In the genomic region with DNA sequence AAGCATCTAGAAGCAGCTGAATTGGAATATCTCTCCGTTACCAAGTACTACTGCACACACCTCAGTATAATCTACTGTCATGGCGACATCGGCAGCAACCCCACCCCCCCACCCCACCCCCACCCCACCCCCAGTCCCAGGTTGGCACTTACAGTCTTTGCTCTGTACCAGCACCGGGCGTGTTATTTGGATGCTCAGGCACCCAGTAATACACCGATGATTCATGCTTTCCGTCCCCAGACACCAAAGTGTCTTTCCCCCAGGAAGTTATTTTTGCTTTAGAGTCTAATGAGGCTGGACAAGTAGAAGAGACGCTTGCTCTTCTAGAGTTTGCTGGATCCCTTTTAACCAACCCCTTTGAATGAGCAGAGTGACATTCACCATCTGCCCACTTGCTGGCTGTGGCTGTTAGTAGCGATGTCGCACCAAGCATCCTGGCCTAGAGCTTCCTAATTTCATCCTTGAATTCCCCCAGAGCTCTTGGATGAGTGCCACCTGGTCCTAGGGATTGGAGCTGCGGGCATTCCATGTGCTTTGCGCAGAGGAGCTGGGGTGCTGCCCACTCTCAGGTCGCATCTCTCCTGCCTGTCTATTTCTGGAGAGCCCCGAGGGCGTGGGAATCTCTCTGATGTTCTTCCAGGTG, we compare ENCODE assay signal across 8 mouse cellular contexts.
DNase-seq lines count a peak whose midpoint lies in the region; ATAC-seq lines count a peak whose summit lies in the region.

No protein-coding gene starts in this region.

- no peaks in the 10 kb centered on the region for H3K27me3 ChIP-seq in forebrain, embryonic 15.5 days
- no peaks in the 10 kb centered on the region for H3K27me3 ChIP-seq in forebrain, embryonic 10.5 days (ENCODE audit: poor library complexity, severe bottlenecking)
- no peaks in the 10 kb centered on the region for H3K27me3 ChIP-seq in forebrain, embryonic 16.5 days (replicated peaks; ENCODE audit: control insufficient read depth, insufficient read depth, low read length)
- no peaks in the 10 kb centered on the region for H3K27me3 ChIP-seq in midbrain, embryonic 15.5 days (replicated peaks)

- H3K9me3 ChIP-seq in forebrain, embryonic 15.5 days, result no peaks in the 10 kb centered on the region
- H3K9me3 ChIP-seq in forebrain, embryonic 10.5 days, result peaks cover 10% of the 10 kb centered on the region; the same call in 1 of the 2 replicates
- H3K9me3 ChIP-seq in forebrain, embryonic 16.5 days (ENCODE audit: control insufficient read depth, low read length), result no peaks in the 10 kb centered on the region; the same call in 1 of the 2 replicates
- no peaks in the 10 kb centered on the region; the same call in 1 of the 2 replicates for H3K9me3 ChIP-seq in midbrain, embryonic 15.5 days

- no peak overlapping the region for H3K4me2 ChIP-seq in forebrain, embryonic 15.5 days (replicated peaks)
- H3K4me2 ChIP-seq in forebrain, embryonic 16.5 days (ENCODE audit: low read length), result no peak overlapping the region
- no peak overlapping the region for H3K4me2 ChIP-seq in midbrain, embryonic 15.5 days

- H3K9ac ChIP-seq in forebrain, embryonic 15.5 days (replicated peaks), result no peak overlapping the region
- H3K9ac ChIP-seq in forebrain, embryonic 16.5 days (replicated peaks; ENCODE audit: low read depth, low read length), result no peak overlapping the region
- H3K9ac ChIP-seq in midbrain, embryonic 15.5 days, result no peak overlapping the region

- H3K4me1 ChIP-seq in forebrain, embryonic 15.5 days, result peaks cover 9% of the 10 kb centered on the region
- peaks cover 6% of the 10 kb centered on the region; the same call in 1 of the 2 replicates for H3K4me1 ChIP-seq in forebrain, embryonic 10.5 days
- peaks cover 13% of the 10 kb centered on the region for H3K4me1 ChIP-seq in forebrain, embryonic 16.5 days (replicated peaks; ENCODE audit: control insufficient read depth, insufficient read depth, low read length)
- H3K4me1 ChIP-seq in midbrain, embryonic 15.5 days, result 0 out of 2 replicates have a peak, but pooled peaks cover 4% of the 10 kb centered on the region

- intact Hi-C loops in left cerebral cortex, postnatal 25 days (cut with DNase I), result loop anchor here (1.0 kb wide), 2 partner anchors 10 to 38 kb away; no protein-coding TSS in a partner anchor
- intact Hi-C loops in heart, postnatal 36 days (cut with DNase I), result no loop called here

- peak overlapping the region; percentile 32; the same call in 1 of the 2 replicates for H3K27ac ChIP-seq in forebrain, embryonic 15.5 days (replicated peaks)
- no peak overlapping the region for H3K27ac ChIP-seq in forebrain, embryonic 10.5 days
- H3K27ac ChIP-seq in forebrain, embryonic 16.5 days (ENCODE audit: low read length), result peak overlapping the region; percentile 28; the same call in 1 of the 2 replicates
- H3K27ac ChIP-seq in midbrain, embryonic 15.5 days, result no peak overlapping the region

- ATAC-seq in forebrain, embryonic 15.5 days (replicated peaks), result peak; percentile 79
- ATAC-seq in forebrain, embryonic 16.5 days, result peak; percentile 76
- ATAC-seq in midbrain, embryonic 15.5 days (replicated peaks), result no peak

- DNase-seq in forebrain, embryonic 10.5 days (ENCODE audit: extremely low spot score, low spot score), result no peak
- peak; percentile 48 for DNase-seq in adrenal gland, adult 8-10 months
- peak; percentile 46 to 88 for DNase-seq in left cerebral cortex, postnatal 25 days (ENCODE audit: low spot score in 2 of 2)
- no peak for DNase-seq in heart, postnatal 36 days
- no peak for DNase-seq in thymus, postnatal 4 days

- no peak overlapping the region for H3K4me3 ChIP-seq in forebrain, embryonic 15.5 days
- H3K4me3 ChIP-seq in forebrain, embryonic 10.5 days, result no peak overlapping the region
- no peak overlapping the region for H3K4me3 ChIP-seq in forebrain, embryonic 16.5 days (replicated peaks; ENCODE audit: low read length)
- H3K4me3 ChIP-seq in midbrain, embryonic 15.5 days, result no peak overlapping the region

- no peaks in the 10 kb centered on the region for H3K36me3 ChIP-seq in forebrain, embryonic 15.5 days
- H3K36me3 ChIP-seq in forebrain, embryonic 10.5 days (replicated peaks), result no peaks in the 10 kb centered on the region
- no peaks in the 10 kb centered on the region for H3K36me3 ChIP-seq in forebrain, embryonic 16.5 days (ENCODE audit: control insufficient read depth, insufficient read depth)
- H3K36me3 ChIP-seq in midbrain, embryonic 15.5 days (replicated peaks), result no peaks in the 10 kb centered on the region

- 68% methylated on average over 15 of the region's 15 CpGs for WGBS in forebrain, embryonic 15.5 days
- WGBS in forebrain, embryonic 10.5 days, result 94% methylated on average over 15 of the region's 15 CpGs
- 64% methylated on average over 15 of the region's 15 CpGs for WGBS in forebrain, embryonic 16.5 days
- 75% methylated on average over 15 of the region's 15 CpGs for WGBS in midbrain, embryonic 15.5 days

Comparison
In these comparisons a context has a peak if more than half of its experiments do, and no peak if none do; other contexts are left out.
1. H3K27ac ChIP-seq: peak in forebrain, embryonic 15.5 days (single experiment) and forebrain, embryonic 16.5 days (single experiment); none in forebrain, embryonic 10.5 days (single experiment) and midbrain, embryonic 15.5 days (single experiment).
2. DNase-seq: peak in adrenal gland, adult 8-10 months (single experiment) and left cerebral cortex, postnatal 25 days (2 of 2); none in forebrain, embryonic 10.5 days (single experiment), heart, postnatal 36 days (0 of 2) and thymus, postnatal 4 days (single experiment).